11 mouse cellular contexts compared by ENCODE assay signal in the genomic region with DNA sequence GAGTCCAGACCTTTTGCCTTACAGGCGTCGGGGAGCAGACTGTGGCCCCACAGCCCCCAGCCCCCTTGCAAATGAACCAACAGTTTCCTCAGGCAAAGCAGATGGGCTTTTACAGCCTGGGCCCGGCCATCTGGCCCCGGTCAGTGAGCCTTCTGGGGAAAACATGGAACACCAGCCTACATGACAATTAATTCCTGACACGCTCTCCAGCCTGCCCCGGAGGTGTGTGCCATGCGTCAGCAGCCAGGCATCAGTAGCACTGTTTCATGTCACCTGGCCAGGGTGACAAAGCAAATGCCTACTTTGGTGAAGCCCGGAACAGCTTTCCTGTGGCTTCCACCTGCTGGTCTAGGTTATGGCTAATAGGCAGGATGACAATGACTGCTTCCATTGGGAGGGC.
DNase-seq lines count a peak whose midpoint lies in the region; ATAC-seq and TF ChIP-seq lines count a peak whose summit lies in the region.
"Had no signal": no experiment of that assay in that cellular context is flagged by ENCODE, and none has a peak within 500 bp of the region (broad histone marks: within the 10 kb centered on the region; RNA-seq: fewer than 3 reads in every experiment).

No protein-coding gene starts in this region.

- peak overlapping the region; percentile 37; the same call in 1 of the 2 replicates for H3K27ac ChIP-seq in hindbrain, embryonic 15.5 days (replicated peaks)
- no peak overlapping the region for H3K27ac ChIP-seq in hindbrain, embryonic 12.5 days
- H3K27ac ChIP-seq: liver, embryonic 12.5 days; macrophage had no signal

- no peaks in the 10 kb centered on the region for H3K36me3 ChIP-seq in hindbrain, embryonic 15.5 days
- H3K36me3 ChIP-seq in hindbrain, embryonic 12.5 days: no peaks in the 10 kb centered on the region
- H3K36me3 ChIP-seq: liver, embryonic 12.5 days had no signal

- 50% methylated on average over 8 of the region's 8 CpGs for WGBS in hindbrain, embryonic 15.5 days
- 52% methylated on average over 8 of the region's 8 CpGs for WGBS in hindbrain, embryonic 12.5 days
- WGBS in lung, adult 2 months: 92% methylated on average over 8 of the region's 8 CpGs

- H3K27me3 ChIP-seq in hindbrain, embryonic 15.5 days: no peaks in the 10 kb centered on the region
- H3K27me3 ChIP-seq in hindbrain, embryonic 12.5 days: peaks cover 4% of the 10 kb centered on the region; the same call in 1 of the 2 replicates

- H3K4me1 ChIP-seq in hindbrain, embryonic 15.5 days (replicated peaks): peaks cover 24% of the 10 kb centered on the region
- peaks cover 21% of the 10 kb centered on the region for H3K4me1 ChIP-seq in hindbrain, embryonic 12.5 days
- no peaks in the 10 kb centered on the region for H3K4me1 ChIP-seq in lung, adult 2 months (ENCODE audit: control insufficient read depth, insufficient read depth, low read length)
- H3K4me1 ChIP-seq: liver, embryonic 12.5 days had no signal

- no peak for TF ChIP-seq CTCF in lung, adult 2 months (IDR thresholded peaks at IDR 0.05; ENCODE audit: insufficient read depth, low read length)

- DNase-seq in adrenal gland, postnatal 25 days: peak; percentile 6
- peak; percentile 79 for DNase-seq in cerebellum, adult 8-10 months
- peak; percentile 19 for DNase-seq in kidney, postnatal 10 days
- DNase-seq in lung, adult 2 months: no peak
- DNase-seq in layer of hippocampus, postnatal 25 days (ENCODE audit: extremely low spot score in 1 of 2, low spot score in 1 of 2): no peak
- DNase-seq: heart, postnatal 36 days had no signal

- no peaks in the 10 kb centered on the region for H3K9me3 ChIP-seq in hindbrain, embryonic 15.5 days
- no peaks in the 10 kb centered on the region for H3K9me3 ChIP-seq in hindbrain, embryonic 12.5 days (replicated peaks)
- H3K9me3 ChIP-seq: liver, embryonic 12.5 days had no signal

- no peak for TF ChIP-seq POLR2A in lung, adult 2 months (IDR thresholded peaks at IDR 0.05; ENCODE audit: borderline replicate concordance, extremely low read depth, low read depth, low read length)

- H3K9ac ChIP-seq in hindbrain, embryonic 15.5 days: no peak overlapping the region
- no peak overlapping the region for H3K9ac ChIP-seq in hindbrain, embryonic 12.5 days
- H3K9ac ChIP-seq: liver, embryonic 12.5 days had no signal

- no peak overlapping the region for H3K4me3 ChIP-seq in hindbrain, embryonic 15.5 days
- H3K4me3 ChIP-seq in hindbrain, embryonic 12.5 days: no peak overlapping the region
- H3K4me3 ChIP-seq in lung, adult 2 months (replicated peaks; ENCODE audit: extremely low read depth, low read depth, low read length): no peak overlapping the region
- H3K4me3 ChIP-seq: erythroblast, embryonic 14.5 days; liver, embryonic 12.5 days had no signal

- ATAC-seq in hindbrain, embryonic 15.5 days (ENCODE audit: low FRiP score, low read depth): peak; percentile 16; the same call in 1 of the 2 replicates
- no peak; the same call in 1 of the 2 replicates for ATAC-seq in hindbrain, embryonic 12.5 days (ENCODE audit: low FRiP score)
- ATAC-seq: liver, embryonic 12.5 days had no signal

- no peak overlapping the region for H3K4me2 ChIP-seq in hindbrain, embryonic 15.5 days
- no peak overlapping the region for H3K4me2 ChIP-seq in hindbrain, embryonic 12.5 days (replicated peaks)
- H3K4me2 ChIP-seq: liver, embryonic 12.5 days had no signal

Comparison
In these comparisons a context has a peak if more than half of its experiments do, and no peak if none do; other contexts are left out.
1. DNase-seq: peak in adrenal gland, postnatal 25 days (single experiment), cerebellum, adult 8-10 months (single experiment) and kidney, postnatal 10 days (single experiment); none in lung, adult 2 months (single experiment) and layer of hippocampus, postnatal 25 days (0 of 2).